Mouse (Mus musculus): ENCODE data around the gene Vmn1r101. TPM values are rescaled to one million over a fixed set of nuclear protein-coding genes. Genes with fewer than 3 reads are reported as not detected.
"Not testable (repeated sequence)": the region's sequence is repeated elsewhere in the genome, so short reads cannot be mapped to it uniquely, and the experiment has no call there.

The Vmn1r101 gene
- polyA plus RNA-seq (2012; rRNA removed), result not detected in 2 replicates

DNA sequence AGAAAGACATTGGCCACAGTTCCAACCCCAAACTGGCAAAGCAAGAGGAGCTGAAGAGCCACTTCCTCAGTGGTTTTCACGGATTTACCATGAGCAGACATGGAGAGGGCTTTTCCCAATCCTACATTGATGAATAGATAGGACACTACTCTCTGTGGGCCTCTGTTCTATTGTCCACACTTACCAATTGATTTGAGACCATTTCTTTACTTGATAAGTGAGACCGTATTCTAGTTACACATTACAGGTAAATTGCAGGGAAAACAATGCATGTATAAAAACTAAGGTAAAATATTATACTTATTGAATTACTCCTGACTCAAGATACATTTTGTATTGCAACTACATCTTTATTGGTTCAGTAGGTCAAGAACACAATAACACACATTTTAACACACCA lies at the start of gene Vmn1r101:
TSS of gene Vmn1r101 (minus strand) at position 101 of the 400 bp plus-strand sequence.
- not testable (repeated sequence) for H3K4me1 ChIP-seq (ENCODE audit: control insufficient read depth, insufficient read depth, insufficient read length); H3K36me3 ChIP-seq (ENCODE audit: control insufficient read depth, insufficient read depth, low read length); H3K4me3 ChIP-seq (ENCODE audit: extremely low read depth, insufficient read depth, insufficient read length); DNase-seq (ENCODE audit: low read depth in 1 of 2, low spot score in 2 of 2); H3K27me3 ChIP-seq (ENCODE audit: control insufficient read depth, insufficient read depth, low read length); H3K27ac ChIP-seq (ENCODE audit: insufficient read depth, low read length)
- no CpG with 5 or more reads among the region's 2 CpGs for WGBS

DNA sequence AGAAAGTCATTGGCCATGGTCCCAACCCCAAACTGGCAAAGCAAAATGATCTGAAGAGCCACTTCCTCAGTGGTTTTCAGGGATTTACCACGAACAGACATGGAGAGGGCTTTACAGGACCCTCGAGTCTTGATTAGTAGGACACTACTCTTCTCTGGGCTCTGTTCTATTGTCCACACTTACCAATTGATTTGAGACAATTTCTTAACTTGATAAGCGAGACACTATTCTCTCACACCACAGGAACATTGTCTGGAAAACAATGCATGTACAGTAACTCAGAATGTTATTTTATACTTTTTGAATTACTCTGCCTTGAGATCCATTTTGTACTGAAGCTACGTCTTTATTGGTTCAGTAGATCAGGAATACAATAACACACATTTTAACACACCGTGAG lies 32.4 kb upstream of the Vmn1r101 start, which contains the start of gene Gm10670:
TSS of gene Gm10670 (minus strand) at position 101 of the 400 bp plus-strand sequence.
- not testable (repeated sequence) for DNase-seq (ENCODE audit: low read depth in 1 of 2, low spot score in 2 of 2); H3K27me3 ChIP-seq (ENCODE audit: control insufficient read depth, insufficient read depth, low read length); H3K36me3 ChIP-seq (ENCODE audit: control insufficient read depth, insufficient read depth, low read length); H3K4me1 ChIP-seq (ENCODE audit: control insufficient read depth, insufficient read depth, insufficient read length); H3K27ac ChIP-seq (ENCODE audit: insufficient read depth, low read length); H3K4me3 ChIP-seq (ENCODE audit: extremely low read depth, insufficient read depth, insufficient read length)
- no CpG with 5 or more reads among the region's 5 CpGs for WGBS

DNA sequence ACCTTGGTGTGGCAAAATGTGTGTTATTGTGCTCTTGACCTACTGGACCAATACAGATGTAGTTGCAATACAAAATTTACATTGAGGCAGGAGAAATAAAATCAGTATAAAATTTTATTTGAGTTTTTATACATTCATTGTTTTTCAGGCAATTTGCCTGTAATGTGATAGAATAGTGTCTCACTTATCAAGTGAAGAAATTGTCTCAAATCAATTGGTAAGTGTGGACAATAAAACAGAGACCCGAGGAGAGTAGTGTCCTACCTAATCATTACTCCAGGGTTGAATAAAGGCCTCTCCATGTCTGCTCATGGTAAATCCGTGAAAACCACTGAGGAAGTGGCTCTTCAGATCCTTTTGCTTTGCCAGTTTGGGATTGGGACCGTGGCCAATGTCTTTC lies 24.8 kb downstream of the Vmn1r101 start, which contains the start of gene Vmn1r100:
TSS of gene Vmn1r100 (plus strand) at position 301 of the 400 bp plus-strand sequence.
- WGBS, result no CpG with 5 or more reads among the region's 3 CpGs
- not testable (repeated sequence) for H3K4me1 ChIP-seq (ENCODE audit: control insufficient read depth, insufficient read depth, insufficient read length); H3K36me3 ChIP-seq (ENCODE audit: control insufficient read depth, insufficient read depth, low read length); H3K4me3 ChIP-seq (ENCODE audit: extremely low read depth, insufficient read depth, insufficient read length); H3K27ac ChIP-seq (ENCODE audit: insufficient read depth, low read length); DNase-seq (ENCODE audit: low read depth in 1 of 2, low spot score in 2 of 2); H3K27me3 ChIP-seq (ENCODE audit: control insufficient read depth, insufficient read depth, low read length)

Other genes with a start within 250 kb of the Vmn1r101 start
- not detected in 2 replicates for gene Vmn1r95, start 248.9 kb downstream of the Vmn1r101 start, polyA plus RNA-seq (2012; rRNA removed)
- gene Gm6164, start 237.0 kb downstream of the Vmn1r101 start, polyA plus RNA-seq (2012; rRNA removed), result not detected in 2 replicates
- not detected in 2 replicates for gene Gm4498, start 208.8 kb downstream of the Vmn1r101 start, polyA plus RNA-seq (2012; rRNA removed)
- not detected in 2 replicates for gene Gm5890, start 179.8 kb downstream of the Vmn1r101 start, polyA plus RNA-seq (2012; rRNA removed)
- not detected in 2 replicates for gene Gm4133, start 108.5 kb downstream of the Vmn1r101 start, polyA plus RNA-seq (2012; rRNA removed)
- gene Gm5728, start 67.2 kb downstream of the Vmn1r101 start, polyA plus RNA-seq (2012; rRNA removed), result not detected in 2 replicates
- gene Vmn1r100, start 24.7 kb downstream of the Vmn1r101 start, polyA plus RNA-seq (2012; rRNA removed), result not detected in 2 replicates
- gene Gm10670, start 32.3 kb upstream of the Vmn1r101 start, polyA plus RNA-seq (2012; rRNA removed), result not detected in 2 replicates
- gene Vmn1r103, start 67.9 kb upstream of the Vmn1r101 start, polyA plus RNA-seq (2012; rRNA removed), result not detected in 2 replicates
- not detected in 2 replicates for gene Vmn1r104, start 91.2 kb upstream of the Vmn1r101 start, polyA plus RNA-seq (2012; rRNA removed)
- gene Gm5726, start 103.2 kb upstream of the Vmn1r101 start, polyA plus RNA-seq (2012; rRNA removed), result not detected in 2 replicates
- gene Gm4141, start 133.6 kb upstream of the Vmn1r101 start, polyA plus RNA-seq (2012; rRNA removed), result not detected in 2 replicates
- not detected in 2 replicates for gene Gm4513, start 156.4 kb upstream of the Vmn1r101 start, polyA plus RNA-seq (2012; rRNA removed)
- not detected in 2 replicates for gene Vmn1r107, start 226.3 kb upstream of the Vmn1r101 start, polyA plus RNA-seq (2012; rRNA removed)